Mouse (Mus musculus) liver, adult (tissue): ENCODE measurements around the gene Gas7.

Experiments used
- GATA4 ChIP-seq: IDR thresholded peaks from 2 replicates; pipeline ENCODE4 v1.6.1; 2014; ENCODE audit warnings: mild to moderate bottlenecking, low read length; ENCODE audit not compliant: insufficient replicate concordance

Gene Gas7

DNA sequence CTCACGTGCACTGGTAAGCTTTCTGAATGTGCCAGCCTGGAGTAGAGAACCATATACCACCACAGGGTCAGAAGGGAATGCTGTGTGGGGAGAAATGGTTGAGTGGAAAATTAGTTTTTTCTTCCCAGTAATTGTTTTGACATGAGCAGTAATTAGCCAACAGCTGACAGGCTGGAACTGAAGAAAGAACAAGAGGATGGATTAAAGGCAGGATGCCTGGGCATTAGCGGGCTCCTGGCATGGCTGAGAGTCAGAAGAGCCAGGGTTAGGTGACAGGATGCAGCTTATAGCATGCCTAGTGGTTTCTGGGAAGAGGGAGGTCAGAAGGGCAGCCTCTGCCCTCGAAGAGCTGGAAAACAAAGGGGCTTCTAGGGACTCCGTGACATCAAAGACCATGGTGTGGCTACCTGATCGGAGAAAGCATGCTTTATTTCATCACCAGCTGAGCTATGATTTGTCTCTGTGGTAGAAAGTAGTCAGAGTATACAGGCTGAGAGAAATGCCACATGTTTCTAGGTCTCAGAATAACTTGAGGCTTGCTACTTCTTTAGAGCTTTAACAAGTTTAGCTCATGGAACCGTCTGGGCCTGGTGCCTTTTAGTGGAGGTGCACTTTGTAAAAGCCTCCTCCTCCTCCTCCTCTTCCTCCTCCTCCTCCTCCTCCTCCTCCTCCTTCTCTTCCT is 181.8 kb downstream of the Gas7 start:
- TF ChIP-seq GATA4: no peak

DNA sequence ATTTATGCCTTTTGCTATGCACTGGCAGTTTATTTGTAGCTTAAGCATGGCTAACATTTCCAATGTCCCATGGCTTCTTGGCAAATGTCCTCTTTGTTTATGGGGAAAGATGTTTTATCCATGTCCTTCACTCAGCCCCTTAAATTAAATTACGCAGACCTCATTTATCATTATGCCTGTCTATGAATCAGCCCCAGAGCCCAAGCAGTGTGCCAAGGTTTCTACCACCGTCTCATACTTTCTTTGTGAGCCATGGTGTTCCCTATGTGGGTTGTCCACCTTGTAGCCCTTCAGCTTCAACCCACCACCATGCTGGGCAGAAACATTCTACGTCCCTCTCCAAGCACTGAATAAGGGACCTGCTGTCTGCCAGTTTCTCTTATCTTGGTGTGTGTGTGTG is 183.2 kb downstream of the Gas7 start:
- no peak for TF ChIP-seq GATA4

DNA sequence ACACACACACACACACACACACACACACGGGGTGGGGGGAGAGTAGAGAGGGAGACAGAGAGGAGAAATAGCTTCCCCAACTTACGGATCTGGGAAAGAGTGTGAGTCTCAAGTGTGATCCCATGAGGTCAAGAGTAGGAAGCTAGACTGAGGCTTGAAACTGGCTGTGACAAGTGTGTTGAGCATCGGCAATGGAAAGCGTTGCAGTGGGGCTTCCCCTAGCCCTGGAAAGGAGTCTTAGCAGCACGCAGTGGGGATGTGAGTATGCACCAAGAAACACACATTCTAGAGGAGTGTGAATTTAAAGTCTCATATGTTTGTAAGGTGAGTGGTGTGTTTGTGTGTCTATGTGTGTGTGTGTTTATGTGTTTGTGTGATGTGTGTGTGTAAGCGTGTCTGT is 185.1 kb downstream of the Gas7 start:
- TF ChIP-seq GATA4: no peak

DNA sequence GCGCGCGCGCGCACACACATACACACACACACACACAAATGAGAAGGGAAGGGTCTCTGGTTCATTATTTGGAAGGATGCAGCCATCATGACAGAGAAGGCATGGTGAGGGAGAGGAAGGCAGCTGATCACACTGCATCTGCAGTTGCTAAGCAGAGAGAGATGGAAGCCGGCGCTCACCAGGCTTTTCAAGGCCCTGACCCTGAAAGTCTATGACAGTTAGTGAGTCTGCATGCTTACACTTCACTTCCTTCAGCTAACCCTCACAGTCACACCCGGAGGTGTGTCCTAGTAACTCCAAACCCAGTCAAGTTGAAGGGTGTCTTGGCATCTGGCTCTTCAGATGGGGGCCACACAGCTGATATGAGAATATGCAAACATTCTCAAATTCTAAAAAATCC is 187.2 kb downstream of the Gas7 start:
- no peak for TF ChIP-seq GATA4

DNA sequence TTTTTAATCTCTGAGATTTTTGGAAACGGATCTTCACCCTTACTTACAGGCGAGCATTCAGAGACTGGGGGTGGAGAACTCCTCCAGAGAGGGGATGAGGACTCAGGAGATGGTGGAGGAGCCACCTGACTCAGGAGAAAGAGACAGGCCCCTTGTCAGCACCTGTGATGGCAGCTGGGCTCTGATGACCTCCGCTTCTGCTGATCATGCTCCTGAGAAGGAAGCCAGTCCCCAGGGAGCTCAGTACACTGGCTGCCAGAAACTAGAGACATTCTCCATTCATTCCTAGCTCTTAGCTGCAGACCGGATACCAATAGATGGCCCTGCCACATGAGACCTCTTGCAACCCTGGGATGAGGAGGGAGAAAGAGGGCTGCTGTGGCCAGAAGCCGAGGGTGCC is 187.6 kb downstream of the Gas7 start:
- no peak for TF ChIP-seq GATA4

DNA sequence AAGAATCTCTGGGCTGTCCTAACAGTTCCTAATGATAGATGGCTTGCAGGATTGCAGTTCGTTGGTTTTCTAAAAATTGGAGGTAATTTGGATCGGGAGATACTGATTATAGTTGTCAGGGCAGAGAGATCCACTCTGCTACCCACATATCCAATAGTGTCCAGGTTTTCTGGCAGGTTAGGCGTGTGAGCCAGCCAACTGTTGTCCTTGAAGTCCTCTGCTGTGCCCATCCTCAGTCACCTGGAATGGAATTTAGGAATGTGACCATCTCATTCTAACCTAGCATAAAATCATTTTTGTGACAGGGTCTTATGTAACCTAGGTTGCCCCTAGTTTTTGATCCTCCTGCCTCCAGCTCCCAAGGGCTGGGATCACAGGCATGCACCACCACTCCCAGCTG is 188.2 kb downstream of the Gas7 start:
- no peak for TF ChIP-seq GATA4

DNA sequence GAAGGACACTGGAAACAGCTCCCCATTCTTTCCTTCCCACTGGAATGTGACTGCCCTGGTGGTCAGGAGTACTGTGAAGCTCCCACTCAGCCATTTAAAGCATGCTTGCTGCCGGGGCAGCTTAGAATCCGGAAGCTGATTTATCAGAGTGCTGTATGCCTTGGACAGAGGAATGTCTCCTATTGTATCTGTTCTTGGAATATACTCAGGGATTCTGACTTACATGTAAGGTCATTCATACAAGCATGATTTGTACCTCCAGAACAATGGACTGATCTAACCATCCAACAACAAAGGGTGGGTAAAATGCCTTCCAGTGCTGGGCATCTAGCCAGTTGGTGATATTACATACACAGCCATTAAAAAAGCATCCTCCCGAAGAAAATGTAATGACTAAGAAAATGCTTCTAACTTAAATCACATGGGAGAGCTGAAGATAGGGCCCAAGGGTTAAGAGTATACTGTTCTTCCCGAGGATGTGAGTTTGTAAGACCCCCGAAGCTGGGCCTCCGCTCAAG is 189.5 kb downstream of the Gas7 start:
- TF ChIP-seq GATA4: no peak

DNA sequence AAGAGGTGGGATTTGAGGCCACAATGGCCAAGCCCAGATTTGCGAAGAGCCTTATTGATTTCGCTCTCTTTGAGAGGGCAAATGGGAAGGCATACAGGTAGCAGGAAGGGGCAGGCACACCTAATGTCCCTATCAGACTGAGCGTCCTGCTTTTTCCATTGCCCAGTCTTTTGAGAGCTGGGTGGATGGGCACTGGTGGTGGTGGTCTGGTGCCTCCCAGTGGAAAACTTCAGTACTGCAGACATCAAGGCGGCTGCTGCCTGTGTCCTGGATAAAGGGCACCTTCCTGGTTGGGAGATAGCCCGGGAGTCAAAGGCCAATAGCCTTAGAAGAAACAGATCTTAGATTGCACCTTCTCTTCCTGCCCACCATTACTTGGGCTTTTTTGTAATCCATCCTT is 192.5 kb downstream of the Gas7 start:
- TF ChIP-seq GATA4: peak; percentile 45; the same call in 1 of the 2 replicates

DNA sequence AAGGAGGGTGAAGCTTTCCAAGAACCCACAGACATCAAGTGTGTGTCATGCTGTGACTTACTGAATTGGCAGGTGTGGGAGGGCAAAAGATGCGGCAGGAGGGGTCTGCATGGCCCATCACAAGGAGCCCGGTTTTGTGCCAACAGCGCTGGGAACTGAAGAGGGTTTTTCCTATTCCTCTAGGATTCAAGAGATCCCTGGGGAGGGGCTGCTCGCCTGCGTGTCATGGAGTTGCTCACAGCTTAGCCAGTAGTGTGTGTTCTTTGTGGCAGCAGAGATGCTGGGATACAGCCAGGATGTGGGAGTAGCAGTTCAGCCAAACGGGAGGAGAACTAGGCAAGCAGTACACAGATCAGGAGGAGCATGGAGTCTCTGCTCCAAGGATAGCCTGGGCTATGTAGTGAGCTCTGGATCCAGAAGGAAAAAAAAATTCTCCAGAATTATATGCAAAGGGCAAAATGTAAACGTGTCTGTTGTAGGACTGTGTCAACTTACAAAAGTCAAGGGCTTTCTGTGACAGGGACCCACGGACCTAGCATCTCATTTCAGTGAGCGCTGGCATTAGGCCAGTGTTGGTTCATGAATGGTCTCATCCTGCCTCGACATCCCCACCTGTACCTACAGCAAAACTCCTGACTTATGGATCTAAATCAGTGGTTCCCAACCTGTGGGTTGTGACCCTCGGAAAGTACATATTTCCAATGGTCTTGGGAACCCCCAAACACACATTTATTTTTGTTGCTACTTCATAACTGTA is 193.6 kb downstream of the Gas7 start:
- no peak for TF ChIP-seq GATA4

DNA sequence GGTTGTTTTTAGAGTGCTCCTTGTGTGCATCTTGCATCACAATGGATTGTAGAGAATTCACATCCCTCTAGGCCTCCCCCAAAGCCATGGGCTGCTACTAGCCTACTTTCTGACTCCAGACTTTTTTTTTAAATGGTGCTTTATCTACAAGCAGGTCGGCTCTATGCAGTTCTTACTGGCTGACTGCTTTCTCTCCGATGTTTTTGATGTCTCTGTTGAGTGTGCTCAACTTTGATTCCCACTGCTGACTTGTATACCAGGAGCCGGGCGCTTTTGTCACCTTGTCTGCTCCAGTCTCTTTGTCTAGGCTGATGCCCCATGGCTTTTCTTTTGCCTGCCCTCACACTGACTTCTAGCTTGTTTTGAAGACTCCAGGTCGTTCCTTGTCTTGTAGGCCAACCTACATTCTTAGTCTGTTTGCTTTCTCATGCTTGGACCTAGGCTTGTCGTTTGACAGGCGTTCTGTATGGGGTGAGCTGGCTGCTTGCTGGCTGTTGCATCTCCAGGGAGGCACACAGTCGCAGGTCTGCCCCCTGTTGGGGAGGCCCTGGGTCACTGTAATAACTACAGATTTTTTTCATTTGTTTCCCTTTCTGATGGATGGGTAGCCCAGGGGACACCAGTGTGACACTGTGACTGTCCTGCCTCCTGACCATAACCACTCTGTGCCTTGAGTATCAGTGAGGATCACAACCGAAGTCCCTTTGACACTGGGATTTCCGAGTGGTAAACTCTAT is 194.9 kb downstream of the Gas7 start:
- no peak for TF ChIP-seq GATA4

DNA sequence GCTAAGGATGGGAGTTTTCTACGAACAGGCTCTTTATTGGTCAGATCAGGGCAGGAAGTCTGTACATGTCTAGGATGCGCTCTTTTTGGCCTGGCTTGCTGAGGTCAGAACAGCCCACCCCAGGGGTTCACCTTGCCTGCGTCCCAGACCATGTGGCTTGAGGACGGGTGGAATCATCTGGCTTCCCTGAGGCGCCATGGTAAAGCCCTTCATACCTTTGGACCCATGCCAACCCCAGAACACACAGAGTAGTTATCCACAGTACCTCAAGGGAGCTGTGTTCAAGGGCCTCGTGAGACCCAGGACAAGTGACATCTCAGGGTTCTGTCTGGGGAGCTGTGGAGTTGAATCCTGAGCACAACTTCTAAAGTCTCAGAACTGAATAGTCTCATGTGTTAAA is 196.5 kb downstream of the Gas7 start:
- no peak for TF ChIP-seq GATA4

DNA sequence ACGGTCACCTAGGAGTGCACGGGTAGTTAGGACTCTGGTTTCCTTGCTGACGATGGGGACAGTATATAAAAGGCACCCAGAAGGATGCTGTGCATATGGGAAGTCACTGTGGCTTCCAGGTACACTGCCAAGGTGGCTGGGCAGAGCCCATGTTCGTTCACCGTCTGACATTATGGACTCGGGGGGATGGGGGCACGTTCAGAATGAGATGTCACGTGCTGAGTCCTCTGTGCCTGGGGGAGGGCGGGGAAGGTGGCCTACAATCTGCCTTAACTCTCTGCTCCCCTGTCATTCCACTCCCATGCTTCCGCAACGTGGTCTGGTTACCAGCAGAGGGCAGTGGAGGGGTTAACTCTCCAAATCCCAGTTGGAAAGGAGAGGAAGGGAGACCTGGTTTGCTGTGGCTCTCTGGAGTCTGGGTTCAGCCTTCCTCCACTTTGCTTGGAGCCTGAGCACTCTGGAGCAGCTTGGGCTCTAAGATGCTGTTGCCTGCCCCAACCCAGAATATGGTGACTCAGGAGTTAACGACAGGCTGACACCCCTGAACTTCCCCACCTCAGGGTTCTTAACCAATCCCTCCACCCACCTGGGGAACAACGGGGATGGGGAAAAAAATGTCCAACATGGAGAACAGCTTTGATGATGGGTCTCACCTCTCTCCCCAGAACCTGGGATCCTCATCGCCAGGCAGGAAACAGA is 197.1 kb downstream of the Gas7 start:
- TF ChIP-seq GATA4: no peak

DNA sequence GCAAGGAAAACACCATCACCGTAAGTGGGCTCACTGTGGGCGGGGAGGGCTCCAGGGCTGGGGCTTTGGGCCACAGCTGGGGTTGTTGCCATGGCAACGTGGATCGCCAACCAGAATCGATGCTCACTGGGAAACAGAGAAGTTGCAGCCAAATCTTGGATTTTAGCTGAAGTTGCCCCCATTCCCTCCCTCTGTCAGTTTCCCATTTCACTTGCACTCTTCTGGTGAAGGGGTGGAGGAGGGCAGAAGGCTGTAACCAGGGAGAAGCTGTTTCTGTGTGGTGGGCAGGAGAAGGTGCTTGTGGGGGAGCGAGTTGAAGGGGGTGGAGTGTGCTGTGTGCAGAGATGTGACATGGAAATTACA is 197.6 kb downstream of the Gas7 start:
- TF ChIP-seq GATA4: no peak

DNA sequence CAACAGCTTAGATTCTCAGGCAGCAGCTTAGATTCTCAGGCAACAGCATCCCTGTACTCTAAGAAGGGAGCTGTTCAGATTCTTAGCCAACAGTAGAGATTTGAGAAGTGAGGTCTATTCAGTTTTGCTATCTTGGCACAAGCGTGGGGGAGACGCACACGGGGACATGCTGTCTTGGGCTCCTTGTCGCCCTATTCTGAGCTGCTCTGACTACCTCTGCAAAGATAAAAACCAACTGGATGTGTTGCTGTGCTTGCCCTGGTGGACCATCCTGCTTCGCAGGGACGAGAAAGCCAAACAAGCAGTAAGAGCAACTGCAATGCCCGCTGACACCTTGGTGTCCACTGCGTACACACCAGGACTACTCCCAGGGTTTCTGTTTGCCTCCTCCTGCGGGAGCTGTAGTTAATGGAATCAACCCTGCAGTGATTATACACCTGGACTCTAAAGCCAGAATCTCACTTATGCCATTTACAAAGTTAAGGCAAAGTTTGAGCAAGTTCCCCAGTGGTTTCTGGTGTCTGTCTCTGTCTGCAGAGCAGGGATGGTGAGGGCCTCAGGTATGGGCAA is 198.4 kb downstream of the Gas7 start:
- no peak for TF ChIP-seq GATA4

DNA sequence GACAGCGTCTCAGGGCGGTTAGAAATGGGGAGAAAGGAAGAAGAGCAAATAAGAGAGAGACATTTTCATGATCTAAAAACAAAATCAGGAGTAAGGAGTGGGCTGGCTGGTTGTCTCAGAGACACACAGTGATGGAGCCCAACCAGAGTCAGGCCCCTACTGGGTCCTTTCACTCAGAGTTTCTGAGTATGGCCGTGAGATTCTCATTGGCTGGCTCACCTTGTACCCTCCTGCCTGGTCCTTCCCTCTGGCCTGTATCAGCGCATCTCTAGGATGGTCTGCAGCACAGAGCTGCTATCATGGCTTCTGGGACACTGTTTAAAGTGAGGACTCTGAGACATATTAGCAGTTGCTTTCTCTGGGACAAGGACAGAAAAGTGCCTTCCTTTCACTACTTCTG is 199.3 kb downstream of the Gas7 start:
- no peak for TF ChIP-seq GATA4
